Mouse (Mus musculus) left cerebral cortex, postnatal 14 days (tissue): ENCODE data around the gene Gm14296. TPM values are rescaled to one million over a fixed set of nuclear protein-coding genes. Genes with fewer than 3 reads are reported as not detected.
"Not testable (repeated sequence)": the region's sequence is repeated elsewhere in the genome, so short reads cannot be mapped to it uniquely, and the experiment has no call there.

Experiments
- DNase-seq, 2 experiments: peaks; one replicate each; pipeline ENCODE4 v3.0.0; 2021 to 2022; ENCODE audit warnings: low spot score in 2 of 2, mixed read lengths in 1 of 2
- intact Hi-C: fragments of 180-260 bp; cut with DNase I; formaldehyde crosslinking; loops from one replicate; pipeline ENCODE4 v1.15.1; 2025
- long read RNA-seq, 2 experiments: library from polyadenylated mRNA; stranded (forward); transcript quantifications; one replicate each; pipeline ENCODE4 v2.0.0; 2021
- total RNA-seq, 2 experiments: library from RNA; stranded (reverse); gene quantifications; 2 replicates each; pipeline ENCODE4 v1.2.3; 2021

Gene Gm14296
- 10 to 100 TPM; 16.4 to 20.1 TPM for total RNA-seq
- long read RNA-seq, experiment 1, full-length matches to known transcripts, result 4 of 7 reads
- long read RNA-seq, experiment 1, partial matches to known transcripts, result 1 of 7 reads
- long read RNA-seq, experiment 1, other reads (novel, unspliced or antisense), result 2 of 7 reads
- long read RNA-seq, experiment 2, partial matches to known transcripts, result 3 of 7 reads
- long read RNA-seq, experiment 2, other reads (novel, unspliced or antisense), result 2 of 7 reads

DNA sequence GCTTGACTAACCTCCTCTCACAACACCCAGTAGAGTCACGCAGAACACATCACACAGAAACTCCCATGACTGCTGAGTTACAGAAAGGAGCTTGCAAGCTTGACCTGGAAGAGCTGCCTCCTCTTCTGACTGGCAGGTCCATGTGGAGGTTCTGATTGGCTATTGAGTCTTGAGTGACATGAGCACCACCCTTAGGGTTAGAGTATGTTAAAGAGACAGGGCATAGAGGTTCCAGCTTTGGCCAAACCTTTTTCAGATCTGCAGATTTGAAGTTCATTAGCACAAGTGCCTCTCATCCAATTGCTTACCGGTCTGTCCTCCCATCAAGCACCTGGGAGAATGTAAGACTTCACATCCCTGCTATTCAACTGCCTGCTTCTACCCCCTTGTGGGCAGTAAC lies at the start of gene Gm14296:
Gene Gm14296 (minus strand): TSS at position 101 of the 400 bp plus-strand sequence.
- DNase-seq, result not testable (repeated sequence)

DNA sequence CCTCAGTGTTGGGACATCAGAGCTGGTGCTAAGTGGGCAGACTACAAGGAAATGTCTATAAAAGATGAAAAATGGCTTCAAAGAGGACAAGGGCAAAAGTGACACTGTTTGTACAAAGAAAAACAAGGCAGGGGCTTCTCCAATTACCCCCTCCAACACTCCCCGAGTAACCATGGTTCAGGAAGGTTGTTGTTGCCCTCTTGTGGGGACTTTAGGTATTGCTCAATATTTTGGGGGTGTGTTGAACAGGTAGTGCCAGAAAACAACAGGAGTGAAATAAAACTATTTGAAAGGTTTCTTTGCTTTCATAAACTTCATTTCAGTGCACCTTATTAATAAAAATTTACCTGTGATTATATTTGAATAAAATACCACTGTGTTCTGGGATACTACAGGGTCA lies 22.1 kb downstream of the Gm14296 start:
- DNase-seq, intact Hi-C loops: not testable (repeated sequence)

More for the DNA sequence above, at the start of gene Gm14296:
- intact Hi-C loops, result not testable (repeated sequence)

Other genes starting within 250 kb of the Gm14296 start
- 10 to 100 TPM; 22.1 to 30.5 TPM for gene Gm14305, start 219.5 kb downstream of the Gm14296 start, total RNA-seq
- 10 to 100 TPM; 10.9 to 16.8 TPM for gene Gm14295, start 129.2 kb downstream of the Gm14296 start, total RNA-seq
- gene Gm14408, start 96.7 kb downstream of the Gm14296 start, total RNA-seq, result not detected
- gene Gm14419, start 73.1 kb upstream of the Gm14296 start, total RNA-seq, result 10 to 100 TPM; 57.3 to 65.0 TPM
- gene Gm14401, start 146.5 kb upstream of the Gm14296 start, total RNA-seq, result 1 to 10 TPM in 1 of 2 experiments, under 1 TPM in 1; 0.93 to 1.1 TPM